In the genomic region with DNA sequence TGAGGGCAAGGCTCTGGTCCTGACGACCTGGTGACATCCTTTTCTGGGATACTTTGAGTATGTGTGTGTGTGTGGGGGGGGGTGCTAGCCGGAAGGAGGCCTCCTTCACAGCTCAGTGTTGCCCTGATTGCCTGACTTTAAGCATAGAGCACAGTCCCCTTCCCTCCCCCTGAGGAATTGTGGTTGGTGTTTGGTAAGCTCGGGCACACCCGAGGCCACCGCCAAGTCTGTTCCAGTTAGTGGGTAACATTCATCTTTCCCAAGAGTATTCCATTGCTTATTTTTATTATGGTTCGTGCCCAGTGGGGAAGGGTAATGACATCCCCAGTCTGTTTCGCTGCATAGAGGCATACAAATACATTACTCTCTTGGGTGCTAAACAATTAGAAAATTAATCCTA, we compare ENCODE assay signal across 23 mouse cellular contexts.
"Had no signal": no experiment of that assay in that cellular context is flagged by ENCODE, and none has a peak within 500 bp of the region (broad histone marks: within the 10 kb centered on the region; RNA-seq: fewer than 3 reads in every experiment).

No protein-coding gene starts in this region.

- H3K9ac ChIP-seq: limb, embryonic 12.5 days; limb, embryonic 15.5 days; liver, embryonic 14.5 days; liver, postnatal 0 days; lung, embryonic 14.5 days; neural tube, embryonic 12.5 days; neural tube, embryonic 15.5 days had no signal

- H3K36me3 ChIP-seq: limb, embryonic 12.5 days; limb, embryonic 15.5 days; neural tube, embryonic 12.5 days; neural tube, embryonic 15.5 days had no signal

- ATAC-seq: liver, postnatal 0 days; lung, postnatal 0 days had no signal

- H3K27ac ChIP-seq: limb, embryonic 12.5 days; limb, embryonic 15.5 days; liver, embryonic 14.5 days; neural tube, embryonic 12.5 days; neural tube, embryonic 15.5 days; stomach, postnatal 0 days had no signal

- H3K9me3 ChIP-seq: limb, embryonic 12.5 days; limb, embryonic 15.5 days; neural tube, embryonic 12.5 days; neural tube, embryonic 15.5 days had no signal

- H3K4me1 ChIP-seq: limb, embryonic 12.5 days; limb, embryonic 15.5 days; neural tube, embryonic 12.5 days; neural tube, embryonic 15.5 days had no signal

- H3K4me3 ChIP-seq: limb, embryonic 12.5 days; limb, embryonic 15.5 days; megakaryocyte, embryonic 14.5 days; neural tube, embryonic 12.5 days; neural tube, embryonic 15.5 days had no signal

- DNase-seq: kidney, postnatal 10 days; kidney, postnatal 36 days; left cerebral cortex, postnatal 4 days; liver, postnatal 0 days; lung, embryonic 14.5 days; lung, postnatal 36 days; midbrain, embryonic 14.5 days; right cerebral cortex, adult 18-20 months; right cerebral cortex, postnatal 14 days; right cerebral cortex, postnatal 4 days; thymus, adult 2 months; thymus, postnatal 14 days; thymus, postnatal 4 days had no signal

- H3K4me2 ChIP-seq: limb, embryonic 12.5 days; limb, embryonic 15.5 days; liver, embryonic 11.5 days; lung, embryonic 14.5 days; midbrain, embryonic 11.5 days; neural tube, embryonic 12.5 days; neural tube, embryonic 15.5 days had no signal

- H3K27me3 ChIP-seq: limb, embryonic 12.5 days; limb, embryonic 15.5 days; neural tube, embryonic 12.5 days; neural tube, embryonic 15.5 days had no signal
